Mouse (Mus musculus) lung, embryonic 14.5 days (tissue): ENCODE measurements at regions not wholly inside any gene's neighbourhood (a gene's known extent, or its start where the extent isn't known, plus 50 kb on each side); places are given as distances from the start of the nearest gene placed in this dataset.

Experiments used
- ATAC-seq: fragments of 200-750 bp; cut with Nextera tagmentation; 2 replicates; pipeline ENCODE4 v1.8.0; 2017; ENCODE audit warnings: mild to moderate bottlenecking, moderate TSS enrichment, moderate library complexity; ENCODE audit not compliant: insufficient read depth
- DNase-seq: peaks from one replicate; pipeline ENCODE4 v3.0.0-alpha.2; 2015
- H3K27ac ChIP-seq: fragments of 300-500 bp; sonication (generic); 2 replicates; pipeline ENCODE4 v1.5.1; 2014; ENCODE audit warnings: low read depth, mild to moderate bottlenecking, moderate library complexity
- H3K27me3 ChIP-seq: fragments of 300-500 bp; sonication (generic); 2 replicates; pipeline ENCODE4 v1.6.1; 2014; ENCODE audit warnings: low read length, control low read depth; ENCODE audit not compliant: insufficient read depth
- H3K36me3 ChIP-seq: fragments of 300-500 bp; sonication (generic); 2 replicates; pipeline ENCODE4 v1.6.1; 2014; ENCODE audit warnings: control low read depth; ENCODE audit not compliant: insufficient read depth
- H3K4me1 ChIP-seq: fragments of 300-500 bp; sonication (generic); 2 replicates; pipeline ENCODE4 v1.6.1; 2014; ENCODE audit warnings: antibody characterized with exemption, control low read depth; ENCODE audit not compliant: insufficient read depth
- H3K4me2 ChIP-seq: fragments of 300-500 bp; sonication (generic); 2 replicates; pipeline ENCODE4 v1.6.1; 2014; ENCODE audit warnings: mild to moderate bottlenecking
- H3K4me3 ChIP-seq: fragments of 300-500 bp; sonication (generic); 2 replicates; pipeline ENCODE4 v1.5.1; 2014; ENCODE audit warnings: low read depth, low read length
- H3K9ac ChIP-seq: fragments of 300-500 bp; sonication (generic); 2 replicates; pipeline ENCODE4 v1.6.1; 2014
- H3K9me3 ChIP-seq: fragments of 300-500 bp; sonication (generic); 2 replicates; pipeline ENCODE4 v1.6.1; 2016; ENCODE audit warnings: low read depth, low read length, control low read depth
- CTCF ChIP-seq: IDR thresholded peaks from 2 replicates; pipeline ENCODE4 v1.5.1; 2016; ENCODE audit warnings: antibody characterized with exemption, low read depth
- WGBS: fragments of 180-500 bp; shearing (Covaris S2); extraction: QIAGEN DNeasy Blood & Tissue Kit; methylation state at CpG from one replicate; pipeline ENCODE4 v1.1.7; 2014; 5-methylcytosine and 5-hydroxymethylcytosine counted together

GRCm38 (mm10) chr1:155499735-155500134 lies 58.2 kb upstream of the Acbd6 start:
- no peak for TF ChIP-seq CTCF
- ATAC-seq (no peak), DNase-seq (no peak)
- no peaks in the 10 kb centered on the region for H3K36me3 ChIP-seq
- no peak overlapping the region for H3K9ac ChIP-seq
- H3K27ac ChIP-seq, result no peak overlapping the region
- H3K27me3 ChIP-seq, result no peaks in the 10 kb centered on the region
- H3K4me3 ChIP-seq, result no peak overlapping the region
- no peaks in the 10 kb centered on the region for H3K9me3 ChIP-seq
- 41% methylated on average over 1 of the region's 1 CpGs for WGBS
- no peaks in the 10 kb centered on the region for H3K4me1 ChIP-seq
- H3K4me2 ChIP-seq, result no peak overlapping the region

- Histone ChIP-seq H3K4me1 (peaks cover 6% of the 10 kb centered on the region; the same call in 1 of the 2 replicates), H3K4me2 (no peak overlapping the region), H3K4me3 (no peak overlapping the region), H3K9me3 (no peaks in the 10 kb centered on the region), H3K27ac (no peak overlapping the region), H3K9ac (no peak overlapping the region), H3K36me3 (no peaks in the 10 kb centered on the region), H3K27me3 (no peaks in the 10 kb centered on the region)
- TF ChIP-seq CTCF, result no peak
- no peak for ATAC-seq
- DNase-seq, result no peak
- WGBS, result 60% methylated on average over 10 of the region's 10 CpGs
Observed at GRCm38 (mm10) chr1:155502867-155503266, 55.1 kb upstream of the Acbd6 start.

- ATAC-seq, result peak; percentile 81; the same call in 1 of the 2 replicates
Observed at GRCm38 (mm10) chr1:155504581-155505328, 53.2 kb upstream of the Acbd6 start.

GRCm38 (mm10) chr1:155505361-155506077 lies 52.4 kb upstream of the Acbd6 start:
- Histone ChIP-seq H3K36me3 (no peaks in the 10 kb centered on the region), H3K27me3 (no peaks in the 10 kb centered on the region), H3K9ac (no peak overlapping the region), H3K4me1 (peaks cover 6% of the 10 kb centered on the region; the same call in 1 of the 2 replicates), H3K4me2 (no peak overlapping the region), H3K4me3 (no peak overlapping the region), H3K27ac (peak overlapping the region; percentile 42), H3K9me3 (no peaks in the 10 kb centered on the region)
- peak; percentile 33; the same call in 1 of the 2 replicates for ATAC-seq
- 48% methylated on average over 6 of the region's 6 CpGs for WGBS
- peak; percentile 69 for DNase-seq
- no peak for TF ChIP-seq CTCF

More at GRCm38 (mm10) chr1:155504581-155505328, 53.2 kb upstream of the Acbd6 start:
- Histone ChIP-seq H3K4me3 (no peak overlapping the region), H3K9ac (no peak overlapping the region), H3K36me3 (no peaks in the 10 kb centered on the region), H3K4me1 (peaks cover 6% of the 10 kb centered on the region; the same call in 1 of the 2 replicates), H3K9me3 (no peaks in the 10 kb centered on the region), H3K4me2 (no peak overlapping the region), H3K27me3 (no peaks in the 10 kb centered on the region), H3K27ac (peak overlapping the region; percentile 42)
- TF ChIP-seq CTCF, result no peak
- 32% methylated on average over 12 of the region's 12 CpGs for WGBS
- peak; percentile 53 for DNase-seq
